Mouse (Mus musculus): ENCODE data around the gene Smarcal1.

The Smarcal1 gene

GRCm38 (mm10) chr1:72592350-72592749 lies 9.3 kb downstream of the Smarcal1 start:
- no peak for DNase-seq

- no peak for DNase-seq
Observed at GRCm38 (mm10) chr1:72593340-72593951, 10.4 kb downstream of the Smarcal1 start.

- no peak for DNase-seq
Observed at GRCm38 (mm10) chr1:72595686-72596085, 12.6 kb downstream of the Smarcal1 start.

- DNase-seq = no peak
Observed at GRCm38 (mm10) chr1:72596231-72596630, 13.2 kb downstream of the Smarcal1 start.

- no peak for DNase-seq
Observed at GRCm38 (mm10) chr1:72599146-72600101, 16.4 kb downstream of the Smarcal1 start.

- no peak for DNase-seq
Observed at GRCm38 (mm10) chr1:72600778-72601177, 17.7 kb downstream of the Smarcal1 start.

- no peak for DNase-seq
Observed at GRCm38 (mm10) chr1:72601233-72601632, 18.2 kb downstream of the Smarcal1 start.

GRCm38 (mm10) chr1:72602186-72602585 lies 19.1 kb downstream of the Smarcal1 start:
- DNase-seq = no peak

GRCm38 (mm10) chr1:72602803-72603202 lies 19.8 kb downstream of the Smarcal1 start:
- no peak for DNase-seq

- DNase-seq = no peak
Observed at GRCm38 (mm10) chr1:72606186-72606673, 23.2 kb downstream of the Smarcal1 start.

- DNase-seq = no peak
Observed at GRCm38 (mm10) chr1:72609129-72609528, 26.1 kb downstream of the Smarcal1 start.

GRCm38 (mm10) chr1:72609887-72610877 lies 27.1 kb downstream of the Smarcal1 start:
- no peak for DNase-seq

- DNase-seq = no peak
Observed at GRCm38 (mm10) chr1:72612172-72612571, 29.1 kb downstream of the Smarcal1 start.

GRCm38 (mm10) chr1:72635221-72635620 lies 52.2 kb downstream of the Smarcal1 start:
- DNase-seq = no peak

GRCm38 (mm10) chr1:72640658-72641410 lies 57.8 kb downstream of the Smarcal1 start:
- peak; percentile 59 for DNase-seq

GRCm38 (mm10) chr1:72673070-72673469 lies 90.0 kb downstream of the Smarcal1 start:
- no peak for DNase-seq

Data from liver (tissue).